Mouse (Mus musculus) MEL (cell line): ENCODE results near the gene Dars. TPM values are rescaled to one million over a fixed set of nuclear protein-coding genes. Genes with fewer than 3 reads are reported as not detected.

Experiments used
- DNase-seq: peaks from one replicate; pipeline ENCODE4 v3.0.0; 2011; ENCODE audit warnings: low read depth, low spot score
- H3K27ac ChIP-seq: 2 replicates; pipeline ENCODE4 v1.5.1; 2012; ENCODE audit warnings: low read depth, mild to moderate bottlenecking, control low read depth, low read length, moderate library complexity; ENCODE audit not compliant: control insufficient read depth
- H3K27me3 ChIP-seq, 2 experiments: fragments of 150-350 bp in 1 of 2; sonication (generic) in 1 of 2; 2 replicates each; pipeline ENCODE4 v1.6.1; 2012; ENCODE audit warnings: low read length in 2 of 2, mild to moderate bottlenecking in 2 of 2, improper control_type of control experiment in 1 of 2, moderate library complexity in 1 of 2; ENCODE audit not compliant: insufficient read depth in 2 of 2, control insufficient read depth in 1 of 2
- H3K36me3 ChIP-seq, 2 experiments: 2 replicates each; pipeline ENCODE4 v1.6.1; 2012 to 2014; ENCODE audit warnings: low read length in 2 of 2, improper control_type of control experiment in 1 of 2, inconsistent platforms in 1 of 2, mild to moderate bottlenecking in 1 of 2; ENCODE audit not compliant: insufficient read depth in 2 of 2, control insufficient read depth in 1 of 2
- H3K4me1 ChIP-seq, 2 experiments: fragments of 150-350 bp in 1 of 2; sonication (generic) in 1 of 2; 2 replicates each; pipeline ENCODE4 v1.6.1; 2012; ENCODE audit warnings: low read length in 2 of 2, improper control_type of control experiment in 1 of 2, mild to moderate bottlenecking in 1 of 2; ENCODE audit not compliant: insufficient read depth in 2 of 2, control insufficient read depth in 1 of 2
- H3K4me3 ChIP-seq, 2 experiments: fragments of 150-350 bp in 1 of 2; sonication (generic) in 1 of 2; 2 replicates each; pipeline ENCODE4 v1.5.1; 2012; ENCODE audit warnings: low read depth in 2 of 2, low read length in 2 of 2, mild to moderate bottlenecking in 2 of 2, moderate library complexity in 2 of 2, control low read depth in 1 of 2, improper control_type of control experiment in 1 of 2; ENCODE audit not compliant: control insufficient read depth in 1 of 2, insufficient read depth in 1 of 2
- H3K79me2 ChIP-seq: 2 replicates; pipeline ENCODE4 v1.6.1; 2012; ENCODE audit warnings: mild to moderate bottlenecking, low read length, moderate library complexity; ENCODE audit not compliant: control insufficient read depth, poor library complexity, insufficient read depth
- H3K9ac ChIP-seq: 2 replicates; pipeline ENCODE4 v1.6.1; 2012; ENCODE audit warnings: low read depth, mild to moderate bottlenecking, control low read depth, low read length, moderate library complexity; ENCODE audit not compliant: control insufficient read depth, poor library complexity, severe bottlenecking
- H3K9me3 ChIP-seq: fragments of 150-350 bp; sonication (generic); replicated peaks from 2 replicates; pipeline ENCODE4 v1.6.1; 2012; ENCODE audit warnings: mild to moderate bottlenecking, low read length, improper control_type of control experiment, moderate library complexity; ENCODE audit not compliant: insufficient read depth
- CHD1 ChIP-seq: IDR thresholded peaks from 2 replicates; pipeline ENCODE4 v1.6.1; 2012; ENCODE audit warnings: low read depth, mild to moderate bottlenecking, inconsistent platforms, low read length, improper control_type of control experiment
- CHD2 ChIP-seq: IDR thresholded peaks from 2 replicates; pipeline ENCODE4 v1.6.1; 2011; ENCODE audit warnings: low read length, improper control_type of control experiment
- CTCF ChIP-seq, 3 experiments: IDR thresholded peaks in 2 of 3; conservative IDR thresholded peaks in 1 of 3; 2 replicates each; pipeline ENCODE4 v1.5.1; 2011 to 2012; ENCODE audit warnings: low read length in 3 of 3, low read depth in 2 of 3, mild to moderate bottlenecking in 2 of 3, improper control_type of control experiment in 1 of 3, inconsistent platforms in 1 of 3, mixed read lengths in 1 of 3, moderate library complexity in 1 of 3; ENCODE audit not compliant: control insufficient read depth in 1 of 3, insufficient read depth in 1 of 3, poor library complexity in 1 of 3, severe bottlenecking in 1 of 3
- E2F4 ChIP-seq: IDR thresholded peaks from 2 replicates; pipeline ENCODE4 v1.6.1; 2011; ENCODE audit warnings: low read depth, low read length, improper control_type of control experiment, borderline replicate concordance
- ELF1 ChIP-seq: IDR thresholded peaks from 2 replicates; pipeline ENCODE4 v1.6.1; 2014; ENCODE audit warnings: low read depth, mild to moderate bottlenecking, inconsistent platforms, low read length, improper control_type of control experiment, moderate library complexity
- GABPA ChIP-seq: IDR thresholded peaks from 2 replicates; pipeline ENCODE4 v1.6.1; 2012; ENCODE audit warnings: low read depth, mild to moderate bottlenecking, inconsistent platforms, low read length, improper control_type of control experiment, moderate library complexity
- GATA1 ChIP-seq: IDR thresholded peaks from 2 replicates; pipeline ENCODE4 v1.6.1; 2011; ENCODE audit warnings: low read depth, low read length, improper control_type of control experiment
- HCFC1 ChIP-seq: IDR thresholded peaks from 2 replicates; pipeline ENCODE4 v1.6.1; 2012; ENCODE audit warnings: low read depth, mild to moderate bottlenecking, inconsistent platforms, low read length, improper control_type of control experiment, moderate library complexity
- JUND ChIP-seq: IDR thresholded peaks from 2 replicates; pipeline ENCODE4 v1.6.1; 2011; ENCODE audit warnings: low read depth, mild to moderate bottlenecking, improper control_type of control experiment, low read length
- MAFK ChIP-seq: IDR thresholded peaks from 2 replicates; pipeline ENCODE4 v1.6.1; 2011; ENCODE audit warnings: low read depth, mild to moderate bottlenecking, low read length, improper control_type of control experiment, borderline replicate concordance
- MAZ ChIP-seq: IDR thresholded peaks from 2 replicates; pipeline ENCODE4 v1.6.1; 2012; ENCODE audit warnings: low read depth, mild to moderate bottlenecking, inconsistent platforms, low read length, improper control_type of control experiment
- MYB ChIP-seq: IDR thresholded peaks from 2 replicates; pipeline ENCODE4 v1.6.1; 2011; ENCODE audit warnings: mild to moderate bottlenecking, low read depth, low read length, improper control_type of control experiment
- MYC ChIP-seq: IDR thresholded peaks from 2 replicates; pipeline ENCODE4 v1.6.1; 2011; ENCODE audit warnings: low read depth, mild to moderate bottlenecking, low read length, improper control_type of control experiment, moderate library complexity
- POLR2AphosphoS2 ChIP-seq: IDR thresholded peaks from 2 replicates; pipeline ENCODE4 v1.6.1; 2011; ENCODE audit warnings: low read length, improper control_type of control experiment
- POLR2AphosphoS5 ChIP-seq: IDR thresholded peaks from 2 replicates; pipeline ENCODE4 v1.6.1; 2012; ENCODE audit warnings: low read depth, borderline replicate concordance, mild to moderate bottlenecking, inconsistent platforms, low read length, moderate library complexity, mixed read lengths
- RAD21 ChIP-seq: IDR thresholded peaks from 2 replicates; pipeline ENCODE4 v1.6.1; 2011; ENCODE audit warnings: mild to moderate bottlenecking, low read depth, low read length, improper control_type of control experiment
- RCOR1 ChIP-seq: IDR thresholded peaks from 2 replicates; pipeline ENCODE4 v1.6.1; 2012; ENCODE audit warnings: low read depth, mild to moderate bottlenecking, inconsistent platforms, low read length, improper control_type of control experiment
- TAL1 ChIP-seq: IDR thresholded peaks from 2 replicates; pipeline ENCODE4 v1.6.1; 2012; ENCODE audit warnings: mild to moderate bottlenecking, inconsistent platforms, low read length, moderate library complexity, mixed read lengths
- TCF12 ChIP-seq: IDR thresholded peaks from 2 replicates; pipeline ENCODE4 v1.6.1; 2014; ENCODE audit warnings: low read depth, mild to moderate bottlenecking, inconsistent platforms, low read length, improper control_type of control experiment, moderate library complexity
- USF1 ChIP-seq: IDR thresholded peaks from 2 replicates; pipeline ENCODE4 v1.6.1; 2014; ENCODE audit warnings: low read depth, mild to moderate bottlenecking, inconsistent platforms, low read length, improper control_type of control experiment, moderate library complexity
- USF2 ChIP-seq, 2 experiments: IDR thresholded peaks; 2 replicates each; pipeline ENCODE4 v1.6.1; 2011 to 2012; ENCODE audit warnings: improper control_type of control experiment in 2 of 2, low read length in 2 of 2, borderline replicate concordance in 1 of 2, inconsistent platforms in 1 of 2, low read depth in 1 of 2, mild to moderate bottlenecking in 1 of 2; ENCODE audit not compliant: insufficient read depth in 1 of 2
- ZC3H11A ChIP-seq: IDR thresholded peaks from 2 replicates; pipeline ENCODE4 v1.6.1; 2012; ENCODE audit warnings: low read depth, mild to moderate bottlenecking, inconsistent platforms, low read length, improper control_type of control experiment
- ZKSCAN1 ChIP-seq: IDR thresholded peaks from 2 replicates; pipeline ENCODE4 v1.6.1; 2012; ENCODE audit warnings: low read depth, mild to moderate bottlenecking, inconsistent platforms, low read length, improper control_type of control experiment, moderate library complexity
- ZMIZ1 ChIP-seq: IDR thresholded peaks from 2 replicates; pipeline ENCODE4 v1.6.1; 2012; ENCODE audit warnings: low read depth, mild to moderate bottlenecking, inconsistent platforms, low read length, improper control_type of control experiment, moderate library complexity
- ZNF384 ChIP-seq: IDR thresholded peaks from 2 replicates; pipeline ENCODE4 v1.6.1; 2012; ENCODE audit warnings: low read depth, mild to moderate bottlenecking, inconsistent platforms, low read length, improper control_type of control experiment
- polyA plus RNA-seq, 2 experiments: library from polyadenylated mRNA; stranded (reverse) in 1 of 2; unstranded in 1 of 2; fragments of >175 nt in 1 of 2; fragments of >200 nt in 1 of 2; gene quantifications; 2 replicates each; pipeline versions ENCODE4 v1.2.1 to v1.2.4; 2012; ENCODE audit warnings: low replicate concordance in 2 of 2, low read depth in 1 of 2; ENCODE audit not compliant: insufficient read length in 2 of 2, insufficient read depth in 1 of 2, missing spikeins in 1 of 2
- total RNA-seq: library from RNA; depleted of rRNA; stranded (reverse); fragments of 300-350 nt; gene quantifications from 2 replicates; pipeline ENCODE4 v1.2.3, GENCODE M21; 2012

Gene Dars
- total and polyA plus RNA-seq, 3 experiments, result 95.2 to 104 TPM; not detected in 1

DNA sequence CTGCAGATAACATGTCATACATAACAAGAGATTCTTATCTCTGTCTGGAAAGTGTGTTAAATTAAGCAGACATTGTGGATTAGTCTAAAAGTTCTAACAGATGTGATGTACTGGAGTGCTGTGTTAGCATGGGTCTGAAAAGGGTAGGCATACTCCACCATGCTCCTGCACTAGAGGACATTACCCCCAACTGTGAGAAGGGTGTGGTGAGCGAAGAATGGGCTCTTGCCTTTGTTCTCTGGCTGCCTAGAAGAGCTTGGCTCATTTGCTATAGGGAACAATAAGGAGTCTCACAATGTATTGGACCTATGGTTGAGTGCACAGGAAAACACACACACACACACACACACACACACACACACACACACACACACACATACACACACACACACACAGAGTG is 42.3 kb upstream of the Dars start:
- DNase-seq, result no peak
- Histone ChIP-seq H3K36me3 (no peaks in the 10 kb centered on the region), H3K27ac (no peak overlapping the region), H3K4me3 (no peak overlapping the region), H3K4me1 (no peaks in the 10 kb centered on the region), H3K9ac (no peak overlapping the region), H3K79me2 (no peaks in the 10 kb centered on the region), H3K9me3 (no peaks in the 10 kb centered on the region), H3K27me3 (no peaks in the 10 kb centered on the region; a peak in 1 of 4 replicates)
- TF ChIP-seq ZC3H11A (no peak), CTCF (IDR thresholded peaks at IDR 0.05 in 2 of 3, conservative IDR thresholded peaks at IDR 0.05 in 1 of 3; ENCODE audit: control insufficient read depth in 1 of 3, insufficient read depth in 1 of 3, low read depth in 2 of 3, low read length in 3 of 3, poor library complexity in 1 of 3, severe bottlenecking in 1 of 3) (no peak), MYB (no peak), USF1 (no peak), ELF1 (no peak), TCF12 (no peak), POLR2AphosphoS2 (no peak), MYC (no peak), MAZ (no peak), GABPA (no peak), ZKSCAN1 (no peak), GATA1 (no peak), RAD21 (no peak), POLR2AphosphoS5 (no peak), ZMIZ1 (no peak)

GRCm38 (mm10) chr1:128459011-128459410 is 41.8 kb upstream of the Dars start:
- Histone ChIP-seq H3K9me3 (no peaks in the 10 kb centered on the region), H3K9ac (no peak overlapping the region), H3K27ac (no peak overlapping the region), H3K27me3 (no peaks in the 10 kb centered on the region; a peak in 1 of 4 replicates), H3K79me2 (no peaks in the 10 kb centered on the region), H3K4me1 (no peaks in the 10 kb centered on the region), H3K4me3 (no peak overlapping the region), H3K36me3 (no peaks in the 10 kb centered on the region)
- no peak for DNase-seq
- TF ChIP-seq MYC (no peak), POLR2AphosphoS2 (no peak)

DNA sequence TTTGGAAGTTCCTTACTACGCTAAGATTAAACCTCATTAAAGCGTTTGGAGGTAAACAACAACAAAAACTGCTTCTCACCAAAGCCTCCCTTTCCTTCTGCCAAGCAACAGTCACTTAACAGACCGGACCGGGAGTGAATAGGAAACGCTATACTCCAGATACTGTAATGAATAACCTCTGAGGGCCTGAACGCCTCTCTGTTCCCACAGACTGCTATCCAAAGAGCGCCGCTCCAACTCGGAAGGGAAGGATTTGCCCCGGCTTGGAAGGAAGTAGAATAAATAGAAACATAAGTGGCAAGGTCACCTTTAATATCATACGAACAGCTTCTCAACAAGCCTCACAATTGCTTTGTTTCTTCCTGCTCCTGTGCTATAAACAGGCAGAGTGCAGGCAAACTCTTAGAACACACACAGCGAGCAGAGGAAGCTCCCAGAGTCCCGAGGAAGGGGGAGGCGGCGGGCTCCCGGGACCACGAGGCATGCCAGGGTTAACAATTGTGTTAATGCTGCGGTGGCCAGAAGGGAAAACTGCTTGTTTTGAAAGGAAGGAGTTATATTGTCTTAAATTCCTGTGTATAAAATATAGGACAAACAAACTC is 39.8 kb upstream of the Dars start:
- no peaks in the 10 kb centered on the region for H3K4me1 ChIP-seq
- H3K79me2 ChIP-seq, result no peaks in the 10 kb centered on the region
- no peak overlapping the region for H3K4me3 ChIP-seq
- no peaks in the 10 kb centered on the region; a peak in 1 of 4 replicates for H3K27me3 ChIP-seq
- no peak for TF ChIP-seq MAFK
- no peak for TF ChIP-seq TAL1
- TF ChIP-seq CTCF (IDR thresholded peaks at IDR 0.05 in 2 of 3, conservative IDR thresholded peaks at IDR 0.05 in 1 of 3; ENCODE audit: control insufficient read depth in 1 of 3, insufficient read depth in 1 of 3, low read depth in 2 of 3, low read length in 3 of 3, poor library complexity in 1 of 3, severe bottlenecking in 1 of 3), result no peak
- TF ChIP-seq RCOR1, result no peak
- no peak for TF ChIP-seq JUND
- no peak for TF ChIP-seq ELF1
- TF ChIP-seq CHD1, result no peak
- no peak for TF ChIP-seq GATA1
- TF ChIP-seq RAD21, result no peak
- no peak for TF ChIP-seq USF2 (IDR thresholded peaks at IDR 0.05; ENCODE audit: borderline replicate concordance in 1 of 2, insufficient read depth in 1 of 2, low read depth in 1 of 2, low read length in 2 of 2)
- TF ChIP-seq POLR2AphosphoS5, result no peak
- no peak for TF ChIP-seq E2F4
- no peak for TF ChIP-seq ZC3H11A
- TF ChIP-seq ZNF384, result no peak
- no peak for TF ChIP-seq GABPA
- no peak for TF ChIP-seq CHD2
- no peak for TF ChIP-seq TCF12
- TF ChIP-seq HCFC1, result no peak
- no peaks in the 10 kb centered on the region for H3K36me3 ChIP-seq
- H3K9me3 ChIP-seq, result no peaks in the 10 kb centered on the region
- no peak overlapping the region for H3K27ac ChIP-seq
- no peak overlapping the region for H3K9ac ChIP-seq
- DNase-seq, result no peak
